Mouse (Mus musculus) limb, embryonic 10.5 days (tissue): ENCODE measurements around the gene Cnga3. TPM values are rescaled to one million over a fixed set of nuclear protein-coding genes. Genes with fewer than 3 reads are reported as not detected.

Source experiments
- DNase-seq: peaks from one replicate; pipeline ENCODE4 v3.0.0-alpha.2; 2017; ENCODE audit warnings: low spot score
- H3K27ac ChIP-seq: fragments of 300-500 bp; sonication (generic); 2 replicates; pipeline ENCODE4 v1.5.1; 2016; ENCODE audit warnings: mild to moderate bottlenecking
- H3K27me3 ChIP-seq: fragments of 300-500 bp; sonication (generic); 2 replicates; pipeline ENCODE4 v1.6.1; 2016; ENCODE audit warnings: low read depth, mild to moderate bottlenecking; ENCODE audit not compliant: poor library complexity, severe bottlenecking
- H3K36me3 ChIP-seq: fragments of 300-500 bp; sonication (generic); 2 replicates; pipeline ENCODE4 v1.6.1; 2016; ENCODE audit warnings: mild to moderate bottlenecking, moderate library complexity
- H3K4me1 ChIP-seq: fragments of 300-500 bp; sonication (generic); 2 replicates; pipeline ENCODE4 v1.6.1; 2016
- H3K4me3 ChIP-seq: fragments of 300-500 bp; sonication (generic); 2 replicates; pipeline ENCODE4 v1.5.1; 2016; ENCODE audit warnings: mild to moderate bottlenecking, moderate library complexity
- H3K9me3 ChIP-seq: fragments of 300-500 bp; sonication (generic); replicated peaks from 2 replicates; pipeline ENCODE4 v1.6.1; 2016; ENCODE audit warnings: mild to moderate bottlenecking
- WGBS: fragments of 180-500 bp; shearing (Covaris S2); methylation state at CpG from one replicate; pipeline ENCODE4 v1.1.7; 2016; 5-methylcytosine and 5-hydroxymethylcytosine counted together
- polyA plus RNA-seq: library from polyadenylated mRNA; unstranded; fragments of >200 nt; fragmentation: Nextera tagmentation; extraction: Ambion mirVana; gene quantifications from 2 replicates; pipeline ENCODE4 v1.2.1, GENCODE M21; 2016

The Cnga3 gene
- polyA plus RNA-seq, result not detected in 2 replicates

DNA sequence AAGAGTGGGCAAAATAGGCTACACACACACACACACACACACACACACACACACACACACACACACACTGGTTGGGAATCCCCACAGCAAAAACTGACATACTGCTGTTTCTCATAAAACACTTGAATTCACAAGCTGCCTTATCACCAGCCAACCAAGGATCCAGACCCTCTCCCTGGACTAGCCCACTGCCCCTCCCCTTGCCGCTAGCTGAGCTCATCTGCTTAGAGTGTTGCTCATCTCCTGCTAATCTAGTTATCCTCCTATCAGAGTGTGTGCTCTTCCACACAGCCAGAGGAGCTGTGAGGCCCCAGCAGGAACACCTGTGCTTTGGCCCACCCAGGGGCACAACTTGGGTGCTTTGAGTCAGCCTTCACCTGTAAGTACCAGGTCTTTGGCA is at the start of gene Cnga3:
Gene Cnga3 (plus strand): TSS at position 291 of the 400 bp plus-strand sequence.
- WGBS, result 91% methylated on average over 1 of the region's 1 CpGs
- Histone ChIP-seq H3K36me3 (no peaks in the 10 kb centered on the region), H3K9me3 (no peaks in the 10 kb centered on the region)

DNA sequence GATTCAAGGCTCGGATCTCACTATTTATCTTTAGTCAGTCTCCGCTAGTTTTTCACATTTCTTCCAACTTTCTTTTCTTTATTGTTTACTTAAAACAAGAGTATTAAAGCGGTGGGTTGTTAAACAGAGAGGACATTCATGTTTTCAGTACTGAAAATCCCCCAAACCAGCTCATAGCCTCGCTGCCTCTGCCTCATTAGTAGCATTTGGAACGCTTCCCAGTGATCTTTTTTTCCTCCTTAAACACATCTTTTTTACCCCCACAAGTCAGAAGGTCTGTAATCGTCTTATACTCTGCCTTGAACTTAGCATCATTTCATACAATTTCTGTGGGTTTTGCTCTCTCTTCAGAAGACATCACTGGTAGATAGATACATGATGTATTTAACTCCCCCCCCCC is 48.2 kb upstream of the Cnga3 start:
- no peaks in the 10 kb centered on the region for H3K36me3 ChIP-seq
- no peak overlapping the region for H3K27ac ChIP-seq
- H3K9me3 ChIP-seq, result no peaks in the 10 kb centered on the region; the same call in 1 of the 2 replicates
- no peak overlapping the region for H3K4me3 ChIP-seq
- DNase-seq, result no peak
- 85% methylated on average over 6 of the region's 6 CpGs for WGBS
- H3K4me1 ChIP-seq, result 0 out of 2 replicates have a peak, but pooled peaks cover 2% of the 10 kb centered on the region
- H3K27me3 ChIP-seq, result no peaks in the 10 kb centered on the region

More for the DNA sequence above, at the start of gene Cnga3:
- no peak within 1 kb of the TSS for H3K4me3 ChIP-seq
- no peak for DNase-seq
- H3K27me3 ChIP-seq, result no peaks in the 10 kb centered on the region
- H3K4me1 ChIP-seq, result no peaks in the 10 kb centered on the region
- no peak within 1 kb of the TSS for H3K27ac ChIP-seq

DNA sequence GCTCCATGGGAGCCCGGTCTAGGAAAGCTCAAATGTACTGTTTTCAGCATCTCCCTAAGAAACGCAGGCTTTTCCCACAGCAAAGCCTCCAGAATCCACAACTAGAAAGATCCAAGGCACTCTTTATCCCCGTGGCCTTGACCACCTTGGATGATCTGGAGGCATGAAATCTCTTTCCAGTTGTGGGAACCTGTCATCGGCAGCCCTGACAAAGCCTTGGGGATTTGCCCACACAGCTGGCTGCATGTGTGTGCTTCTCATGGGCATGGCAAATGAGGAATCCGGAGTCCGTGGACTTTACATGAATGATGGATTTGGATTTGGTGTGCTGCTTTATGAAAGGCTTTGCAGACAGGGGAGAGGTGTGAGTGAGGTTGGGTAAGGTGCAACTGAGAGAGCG is 46.3 kb upstream of the Cnga3 start:
- no peaks in the 10 kb centered on the region for H3K36me3 ChIP-seq
- 0 out of 2 replicates have a peak, but pooled peaks cover 2% of the 10 kb centered on the region for H3K4me1 ChIP-seq
- no peak for DNase-seq
- no peaks in the 10 kb centered on the region for H3K9me3 ChIP-seq
- H3K27ac ChIP-seq, result no peak overlapping the region
- H3K27me3 ChIP-seq, result no peaks in the 10 kb centered on the region
- WGBS, result 88% methylated on average over 7 of the region's 7 CpGs
- no peak overlapping the region for H3K4me3 ChIP-seq

DNA sequence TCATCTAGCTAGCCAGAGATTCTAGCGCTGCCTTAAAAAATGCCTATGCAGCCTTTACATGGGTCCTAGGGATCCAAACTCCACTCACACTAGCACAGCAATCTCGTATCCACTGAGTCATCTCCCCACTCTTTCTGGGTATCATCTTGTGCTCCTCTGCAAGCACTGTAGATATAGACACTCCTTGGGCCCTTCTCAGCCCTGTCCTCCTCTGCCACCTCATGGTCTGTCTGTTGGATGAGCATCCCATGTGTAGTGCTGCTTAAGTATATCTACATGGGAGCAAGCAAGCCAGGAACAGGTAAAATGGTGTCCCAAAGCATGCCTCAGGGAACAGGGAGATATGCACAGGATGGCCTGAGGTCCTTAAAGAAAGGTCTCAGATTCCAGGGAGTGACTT is 36.4 kb upstream of the Cnga3 start:
- 90% methylated on average over 2 of the region's 2 CpGs for WGBS
- Histone ChIP-seq H3K4me3 (no peak overlapping the region), H3K27me3 (no peaks in the 10 kb centered on the region), H3K9me3 (no peaks in the 10 kb centered on the region), H3K27ac (no peak overlapping the region), H3K36me3 (no peaks in the 10 kb centered on the region), H3K4me1 (no peaks in the 10 kb centered on the region)
- DNase-seq, result no peak

DNA sequence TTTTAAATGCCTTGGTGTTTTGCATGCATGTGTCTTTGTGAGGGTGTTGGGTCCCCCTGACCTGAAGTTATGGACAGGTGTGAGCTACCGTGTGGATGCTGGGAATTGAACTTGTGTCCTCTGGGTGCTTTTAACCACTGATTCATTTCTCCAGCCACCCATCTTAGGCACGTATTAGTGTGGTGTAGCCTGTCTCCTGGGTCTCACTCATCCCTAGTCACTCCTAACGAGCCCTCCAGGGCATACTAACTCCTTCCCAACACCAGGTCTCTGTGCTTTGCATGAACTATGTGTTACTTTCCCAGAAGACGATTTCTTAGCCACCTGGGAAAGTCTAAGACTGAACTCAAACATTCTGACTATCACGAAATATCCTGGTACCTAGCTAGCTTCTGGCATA is 34.4 kb upstream of the Cnga3 start:
- Histone ChIP-seq H3K27me3 (no peaks in the 10 kb centered on the region), H3K36me3 (no peaks in the 10 kb centered on the region), H3K4me3 (no peak overlapping the region), H3K9me3 (no peaks in the 10 kb centered on the region), H3K4me1 (no peaks in the 10 kb centered on the region), H3K27ac (no peak overlapping the region)
- no peak for DNase-seq
- 76% methylated on average over 5 of the region's 5 CpGs for WGBS

DNA sequence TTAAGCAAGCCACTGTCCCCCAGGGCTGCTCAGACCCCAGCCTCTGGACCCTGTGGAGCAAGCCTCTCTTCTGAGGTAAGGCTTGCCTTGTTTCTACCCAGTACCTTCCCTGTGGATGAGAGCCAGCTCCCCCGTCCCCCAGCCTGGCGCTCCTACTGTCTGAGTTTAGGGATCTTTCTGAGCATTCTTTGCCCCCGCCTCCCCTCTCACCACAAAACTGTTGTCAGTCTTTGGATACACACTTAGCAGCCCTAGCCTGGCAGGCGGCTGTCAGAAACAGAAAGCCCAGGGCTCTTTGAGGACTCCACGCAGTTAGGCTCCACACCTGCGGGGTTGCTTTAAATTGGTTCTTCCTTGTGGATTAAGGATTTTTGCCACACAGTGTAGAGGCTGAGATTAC is 27.2 kb upstream of the Cnga3 start:
- no peaks in the 10 kb centered on the region for H3K36me3 ChIP-seq
- DNase-seq, result no peak

DNA sequence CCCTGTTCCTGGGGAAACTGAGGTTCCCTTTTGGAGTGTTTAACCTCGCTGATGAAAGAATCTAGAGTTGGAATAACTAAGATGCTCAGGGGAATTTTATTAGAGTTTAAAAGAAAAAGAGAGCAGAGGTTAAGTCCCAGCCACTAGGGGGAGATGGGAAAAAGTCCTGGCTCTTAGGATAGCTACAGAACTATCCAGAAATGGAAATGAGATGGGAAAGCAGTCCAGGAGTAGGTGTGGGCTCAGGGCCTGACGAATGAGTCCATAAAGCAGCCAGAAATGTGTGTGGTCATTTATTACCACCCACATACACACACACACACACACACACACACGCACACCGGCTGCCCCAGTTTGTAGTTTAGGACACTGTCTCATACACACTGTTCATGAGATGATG is 19.6 kb upstream of the Cnga3 start:
- Histone ChIP-seq H3K4me1 (no peaks in the 10 kb centered on the region), H3K36me3 (no peaks in the 10 kb centered on the region), H3K27me3 (no peaks in the 10 kb centered on the region), H3K9me3 (no peaks in the 10 kb centered on the region), H3K4me3 (no peak overlapping the region), H3K27ac (no peak overlapping the region)
- no peak for DNase-seq
- 66% methylated on average over 4 of the region's 4 CpGs for WGBS

More for the DNA sequence above, 27.2 kb upstream of the Cnga3 start:
- H3K4me3 ChIP-seq, result no peak overlapping the region
- H3K4me1 ChIP-seq, result peaks cover 4% of the 10 kb centered on the region
- no peaks in the 10 kb centered on the region for H3K27me3 ChIP-seq
- H3K27ac ChIP-seq, result peak overlapping the region; percentile 34; the same call in 1 of the 2 replicates
- no peaks in the 10 kb centered on the region for H3K9me3 ChIP-seq
- WGBS, result 69% methylated on average over 6 of the region's 6 CpGs

DNA sequence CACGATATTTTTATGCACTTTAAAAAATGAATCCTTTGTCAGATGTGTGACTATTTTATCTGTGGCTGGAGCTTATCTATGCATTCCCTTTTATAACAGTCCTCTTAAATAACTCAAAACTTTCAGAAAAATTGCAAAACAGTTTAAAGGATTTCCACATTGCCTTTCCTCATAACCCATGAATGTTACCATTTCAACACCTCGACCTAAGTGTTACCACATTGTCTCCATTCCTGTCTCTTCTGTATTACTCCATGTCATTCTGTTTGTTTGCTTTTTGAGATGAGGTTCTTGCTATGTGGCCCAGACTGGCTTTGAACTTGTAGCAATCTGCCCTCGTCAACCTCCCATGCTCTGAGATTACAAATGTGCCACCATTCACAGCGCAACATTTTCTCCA is 12.8 kb upstream of the Cnga3 start:
- H3K27ac ChIP-seq, result no peak overlapping the region
- H3K36me3 ChIP-seq, result no peaks in the 10 kb centered on the region
- no peaks in the 10 kb centered on the region for H3K27me3 ChIP-seq
- H3K4me3 ChIP-seq, result no peak overlapping the region
- 92% methylated on average over 4 of the region's 4 CpGs for WGBS
- no peak for DNase-seq
- no peaks in the 10 kb centered on the region for H3K4me1 ChIP-seq
- H3K9me3 ChIP-seq, result no peaks in the 10 kb centered on the region

DNA sequence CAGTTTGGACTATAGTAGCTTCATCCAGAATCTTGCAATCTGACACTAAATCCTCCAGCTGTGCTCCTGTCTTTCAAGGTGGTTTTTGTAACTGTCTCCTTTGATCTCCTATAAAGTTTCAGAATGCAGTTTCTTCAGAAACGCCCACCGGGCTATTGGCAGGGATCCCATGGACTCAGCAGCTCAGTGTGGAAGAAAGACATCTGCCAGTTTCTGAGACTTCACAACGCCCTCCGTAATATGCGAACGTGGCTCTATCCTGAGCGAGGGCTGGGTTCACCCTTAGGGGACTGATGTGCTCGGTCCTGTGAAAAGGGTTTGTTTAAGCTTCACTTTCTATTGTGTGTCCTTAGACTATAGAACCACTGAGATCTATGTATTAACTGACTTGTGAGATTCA is 6.5 kb upstream of the Cnga3 start:
- H3K9me3 ChIP-seq, result no peaks in the 10 kb centered on the region
- H3K27ac ChIP-seq, result no peak overlapping the region
- DNase-seq, result no peak
- no peaks in the 10 kb centered on the region for H3K27me3 ChIP-seq
- no peak overlapping the region for H3K4me3 ChIP-seq
- 94% methylated on average over 8 of the region's 8 CpGs for WGBS
- H3K4me1 ChIP-seq, result no peaks in the 10 kb centered on the region
- H3K36me3 ChIP-seq, result no peaks in the 10 kb centered on the region

DNA sequence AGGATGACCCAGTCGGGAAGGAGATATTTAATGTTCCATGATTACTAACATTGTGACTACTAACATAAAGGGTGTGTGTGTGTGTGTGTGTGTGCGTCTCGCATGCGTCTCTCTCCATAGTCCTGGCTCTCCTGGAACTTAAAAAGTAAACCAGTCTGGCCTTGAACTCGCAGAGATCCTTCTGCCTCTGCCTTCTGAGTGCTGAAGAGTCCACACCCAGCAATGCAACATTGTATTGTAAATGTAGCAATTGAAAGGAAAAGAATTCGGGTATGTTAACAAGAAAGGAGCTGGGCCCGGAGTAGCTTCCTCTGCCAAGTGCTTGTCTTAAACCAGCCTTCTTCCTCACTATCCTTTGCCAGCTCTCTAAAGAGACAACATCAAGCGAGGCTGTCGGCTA is 1.9 kb upstream of the Cnga3 start:
- 94% methylated on average over 9 of the region's 9 CpGs for WGBS
- Histone ChIP-seq H3K27me3 (no peaks in the 10 kb centered on the region), H3K27ac (no peak overlapping the region), H3K9me3 (no peaks in the 10 kb centered on the region), H3K4me3 (no peak overlapping the region), H3K36me3 (no peaks in the 10 kb centered on the region), H3K4me1 (no peaks in the 10 kb centered on the region)
- DNase-seq, result no peak

DNA sequence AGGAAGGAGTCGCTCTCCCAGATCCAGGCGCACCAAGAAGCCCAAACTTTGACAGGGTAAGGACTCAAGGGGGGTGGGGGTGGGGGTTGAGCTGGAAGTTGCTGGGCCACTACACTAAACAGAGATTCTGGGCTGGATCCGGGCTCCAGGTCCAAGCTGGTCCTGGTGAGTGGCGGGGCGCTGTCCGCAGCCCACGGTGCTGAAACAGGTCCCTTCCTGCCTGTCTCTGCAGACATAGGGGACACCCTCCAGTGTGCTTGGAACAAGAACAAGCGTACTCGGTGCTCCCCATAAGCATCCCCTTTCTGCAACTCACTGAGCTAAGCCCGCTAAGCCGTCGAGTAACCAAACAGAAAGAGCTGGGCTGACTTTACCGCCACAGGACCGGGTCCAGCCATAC is 4.2 kb downstream of the Cnga3 start:
- Histone ChIP-seq H3K4me3 (no peak overlapping the region), H3K36me3 (no peaks in the 10 kb centered on the region), H3K4me1 (no peaks in the 10 kb centered on the region), H3K9me3 (no peaks in the 10 kb centered on the region), H3K27me3 (no peaks in the 10 kb centered on the region), H3K27ac (no peak overlapping the region)
- WGBS, result 7% methylated on average over 14 of the region's 14 CpGs
- peak; percentile 85 for DNase-seq

DNA sequence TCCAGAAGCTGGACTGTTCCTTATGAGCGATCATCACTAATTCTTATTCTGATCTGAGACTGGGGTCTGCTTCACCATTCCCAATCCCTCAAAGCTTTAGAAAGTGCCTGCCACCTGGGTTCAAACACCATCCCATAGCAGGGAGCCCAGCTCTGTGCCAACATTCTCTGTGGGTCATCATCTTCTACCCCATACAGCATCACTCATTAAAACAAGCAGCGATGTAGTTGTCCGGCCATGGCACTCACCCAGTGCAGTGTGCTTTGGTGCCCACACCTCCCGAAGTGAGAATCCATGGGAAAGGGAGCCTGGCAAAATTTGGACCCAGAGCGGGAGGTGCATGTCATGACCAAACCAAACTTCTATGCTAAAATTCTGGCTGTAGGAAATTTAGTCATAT is 5.4 kb downstream of the Cnga3 start:
- Histone ChIP-seq H3K27ac (no peak overlapping the region), H3K9me3 (no peaks in the 10 kb centered on the region), H3K4me1 (no peaks in the 10 kb centered on the region), H3K27me3 (no peaks in the 10 kb centered on the region), H3K36me3 (no peaks in the 10 kb centered on the region), H3K4me3 (no peak overlapping the region)
- DNase-seq, result no peak
- WGBS, result 91% methylated on average over 5 of the region's 5 CpGs

DNA sequence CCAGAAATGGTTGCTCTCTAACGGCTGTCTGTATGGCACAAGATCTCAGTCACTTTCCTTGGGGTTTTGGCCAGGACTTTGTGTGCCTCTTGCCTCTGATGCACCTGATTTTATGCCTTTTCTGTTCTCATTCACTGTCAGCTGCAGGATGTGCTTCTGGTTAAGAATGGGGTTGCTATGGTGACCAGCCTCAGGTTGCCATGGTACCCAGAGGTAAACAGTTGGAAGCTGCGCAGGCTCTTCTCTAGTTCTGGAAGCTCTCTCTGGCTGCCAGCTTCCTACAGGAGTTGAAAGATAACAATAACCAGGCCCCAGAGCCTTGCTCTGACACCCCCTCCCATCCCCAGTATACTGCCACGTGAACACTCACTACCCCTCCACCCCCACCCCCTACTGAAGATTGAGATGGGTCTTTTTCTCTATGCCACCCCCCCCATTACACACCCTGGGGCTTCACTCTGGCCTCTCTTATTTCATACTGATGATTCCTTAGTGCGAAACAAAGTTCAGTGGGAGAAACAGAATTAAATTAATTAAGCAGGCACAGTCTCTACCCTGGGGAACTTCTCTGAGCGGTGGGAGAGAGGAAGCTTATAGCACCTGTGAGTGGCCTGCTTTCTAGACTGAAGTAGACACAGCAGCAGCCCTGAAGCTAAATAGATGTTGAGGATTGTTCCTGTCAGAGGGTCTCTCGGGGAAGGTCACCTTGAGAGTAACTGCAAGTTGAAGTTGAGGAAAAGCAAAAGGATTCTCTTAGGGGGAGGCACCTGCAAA is 6.1 kb downstream of the Cnga3 start:
- no peaks in the 10 kb centered on the region for H3K27me3 ChIP-seq
- no peak overlapping the region for H3K4me3 ChIP-seq
- no peaks in the 10 kb centered on the region for H3K36me3 ChIP-seq
- peak; percentile 38 for DNase-seq
- H3K9me3 ChIP-seq, result no peaks in the 10 kb centered on the region
- H3K27ac ChIP-seq, result no peak overlapping the region
- H3K4me1 ChIP-seq, result no peaks in the 10 kb centered on the region
- WGBS, result 62% methylated on average over 6 of the region's 6 CpGs

DNA sequence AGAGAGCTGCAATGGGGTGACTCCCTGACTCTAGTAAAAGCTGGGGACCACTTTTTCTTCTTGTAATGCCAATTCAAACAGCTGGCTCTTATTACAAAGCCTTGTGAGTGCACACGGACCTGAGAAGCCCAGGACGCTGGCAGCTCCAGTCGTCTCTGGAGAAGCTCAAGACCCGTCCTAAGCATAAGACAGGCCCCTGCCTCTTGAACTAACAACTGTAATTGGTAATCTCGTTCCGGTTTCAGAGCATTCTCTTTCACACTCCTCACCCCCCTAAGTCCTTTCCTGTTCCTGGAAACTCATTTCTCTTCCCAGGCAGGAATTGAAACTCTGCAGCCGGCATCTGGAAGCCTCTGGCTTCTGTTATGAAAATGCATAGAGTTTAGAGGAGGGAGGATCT is 7.8 kb downstream of the Cnga3 start:
- Histone ChIP-seq H3K4me3 (no peak overlapping the region), H3K27me3 (no peaks in the 10 kb centered on the region), H3K9me3 (no peaks in the 10 kb centered on the region), H3K4me1 (no peaks in the 10 kb centered on the region), H3K36me3 (no peaks in the 10 kb centered on the region), H3K27ac (no peak overlapping the region)
- DNase-seq, result no peak
- whole genome bisulfite sequencing, result 57% methylated on average over 7 of the region's 7 CpGs
